Mouse (Mus musculus) neural tube, embryonic 10.5 days (tissue): ENCODE data around the gene Mcidas.
"Not testable (repeated sequence)": the region's sequence is repeated elsewhere in the genome, so short reads cannot be mapped to it uniquely, and the experiment has no call there.

Experiments
- DNase-seq: peaks from one replicate; pipeline ENCODE4 v3.0.0-alpha.2; 2017; ENCODE audit warnings: low spot score; ENCODE audit errors: extremely low spot score

Mcidas gene

GRCm38 (mm10) chr13:113012683-113013082 is 19.0 kb downstream of the Mcidas start:
- no peak for DNase-seq

DNA sequence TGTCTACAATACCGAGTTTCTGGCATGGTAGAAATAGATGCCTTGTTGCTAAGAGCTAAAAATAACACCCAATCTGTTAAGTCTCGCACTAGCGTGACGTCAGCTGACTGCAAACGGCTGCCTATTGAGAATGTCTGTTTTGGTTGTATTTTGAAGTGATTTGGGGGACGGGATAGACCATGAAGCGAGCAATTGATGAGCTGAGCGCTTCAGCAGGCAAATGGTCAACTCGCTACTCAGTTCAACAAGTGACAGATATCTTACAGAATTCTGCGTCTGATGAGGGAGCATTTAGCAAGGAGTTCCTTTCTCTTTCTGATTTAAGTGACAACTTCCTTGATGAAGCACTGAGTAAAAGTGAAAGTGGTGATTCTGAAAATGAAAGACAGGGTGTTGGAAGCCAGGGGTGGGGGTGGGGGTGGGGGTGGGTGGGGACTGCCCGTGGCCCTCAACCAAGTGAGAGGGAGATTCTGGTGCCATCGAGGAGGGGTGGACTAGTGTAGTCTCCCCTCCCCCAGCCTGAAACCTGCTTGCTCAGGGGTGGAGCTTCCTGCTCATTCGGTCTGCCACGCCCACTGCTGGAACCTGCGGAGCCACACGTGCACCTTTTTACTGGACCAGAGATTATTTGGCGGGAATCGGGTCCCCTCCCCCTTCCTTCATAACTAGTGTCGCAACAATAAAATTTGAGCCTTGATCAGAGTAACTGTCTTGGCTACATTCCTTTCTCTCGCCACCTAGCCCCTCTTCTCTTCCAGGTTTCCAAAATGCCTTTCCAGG is 19.7 kb downstream of the Mcidas start:
- DNase-seq: not testable (repeated sequence)

DNA sequence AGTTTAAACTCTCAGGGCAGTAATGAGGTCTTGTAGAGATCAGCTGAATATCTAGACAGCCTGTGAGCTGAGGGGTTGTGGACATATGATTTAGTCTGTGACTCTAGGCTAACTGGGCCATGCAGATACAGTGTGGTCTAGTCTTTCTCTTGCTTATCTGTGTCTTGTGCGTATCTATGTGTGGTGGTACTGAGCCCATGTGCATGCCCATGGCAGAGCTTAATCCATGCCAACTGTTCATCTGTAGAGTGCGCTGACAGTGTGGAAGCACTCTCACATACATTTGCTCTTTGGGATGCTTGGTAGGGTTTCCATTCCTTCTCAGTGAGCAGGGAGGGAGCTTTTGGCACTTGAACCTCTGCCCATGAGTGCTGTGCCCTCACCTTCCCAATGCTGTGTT is 27.9 kb downstream of the Mcidas start:
- no peak for DNase-seq

DNA sequence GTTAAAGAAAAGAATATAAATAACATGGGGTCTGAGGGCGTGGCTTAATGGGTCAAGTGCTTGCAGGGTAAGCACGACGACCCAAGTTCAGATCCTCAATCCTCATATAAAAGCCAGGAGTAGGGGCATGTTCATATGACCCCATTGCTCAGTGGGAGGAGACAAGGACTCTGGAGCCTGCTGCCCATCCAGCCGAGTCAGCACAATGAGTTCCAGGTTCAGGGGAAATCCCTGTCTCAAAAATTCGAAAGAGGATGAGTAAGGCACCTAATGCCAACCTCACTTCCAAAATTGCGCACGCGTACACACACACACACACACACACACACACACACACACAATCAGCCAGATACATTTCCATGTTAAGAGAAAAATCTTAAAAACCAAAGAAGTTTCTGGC is 28.8 kb downstream of the Mcidas start:
- no peak for DNase-seq

- no peak for DNase-seq
Measured at GRCm38 (mm10) chr13:113023274-113024143, 29.9 kb downstream of the Mcidas start.

GRCm38 (mm10) chr13:113031351-113031750 is 37.7 kb downstream of the Mcidas start:
- DNase-seq: no peak

DNA sequence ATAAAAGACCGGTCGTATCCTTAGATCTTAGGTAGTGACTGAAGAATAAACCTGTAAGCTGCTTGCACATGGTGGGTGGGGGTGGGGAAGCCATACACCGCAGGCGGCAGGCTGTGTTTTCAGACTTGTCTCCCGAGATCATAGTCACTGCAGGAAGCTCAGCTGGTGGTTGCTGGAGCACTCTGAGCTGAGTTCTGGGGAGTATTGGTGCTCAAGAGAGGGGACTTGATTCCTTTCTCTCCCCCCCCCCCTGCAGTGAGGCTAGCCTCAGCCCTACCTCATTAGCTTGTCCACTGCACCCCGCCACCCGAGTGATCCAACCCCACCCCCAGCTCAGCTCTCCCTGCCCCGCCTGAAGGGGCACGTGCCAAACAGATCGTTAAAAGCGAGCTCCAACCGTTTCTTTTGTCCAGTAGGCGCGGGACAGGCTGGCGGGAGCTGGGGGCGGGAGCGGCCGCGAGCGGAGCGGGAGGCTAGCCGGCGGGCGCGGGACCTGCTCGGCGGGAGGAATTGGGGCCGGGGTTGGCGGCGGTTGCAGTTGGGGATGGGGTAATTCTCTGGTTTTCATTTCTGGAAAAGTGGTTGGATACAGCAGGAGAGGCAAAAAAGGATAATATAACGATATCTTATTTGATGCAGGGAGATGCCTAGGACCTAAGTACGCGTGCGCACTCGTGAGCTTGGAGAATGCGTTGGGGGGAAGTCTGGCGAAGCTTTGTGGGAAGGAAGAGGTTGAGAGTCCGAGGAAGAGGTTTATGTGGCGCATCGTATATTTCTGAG is 38.3 kb downstream of the Mcidas start:
- peak; percentile 81 for DNase-seq

DNA sequence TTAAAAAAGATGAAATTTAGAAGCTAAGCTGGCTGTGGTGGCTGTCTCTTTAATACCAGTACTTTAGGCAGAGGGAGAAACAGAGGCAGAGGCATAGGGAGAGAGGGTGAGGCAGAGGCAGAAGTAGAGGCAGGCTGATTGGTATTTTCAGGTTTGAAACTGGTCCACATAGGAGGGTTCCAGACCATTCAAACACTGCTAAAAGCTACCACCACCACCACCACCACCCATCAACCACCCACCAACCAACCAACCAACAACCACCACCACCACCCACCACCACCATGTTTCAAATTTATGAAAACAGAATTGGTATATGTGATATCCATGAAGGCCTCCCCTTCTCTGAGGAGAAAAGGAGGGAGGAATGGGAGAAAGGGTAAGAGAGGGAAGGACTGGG is 39.2 kb downstream of the Mcidas start:
- DNase-seq: no peak

DNA sequence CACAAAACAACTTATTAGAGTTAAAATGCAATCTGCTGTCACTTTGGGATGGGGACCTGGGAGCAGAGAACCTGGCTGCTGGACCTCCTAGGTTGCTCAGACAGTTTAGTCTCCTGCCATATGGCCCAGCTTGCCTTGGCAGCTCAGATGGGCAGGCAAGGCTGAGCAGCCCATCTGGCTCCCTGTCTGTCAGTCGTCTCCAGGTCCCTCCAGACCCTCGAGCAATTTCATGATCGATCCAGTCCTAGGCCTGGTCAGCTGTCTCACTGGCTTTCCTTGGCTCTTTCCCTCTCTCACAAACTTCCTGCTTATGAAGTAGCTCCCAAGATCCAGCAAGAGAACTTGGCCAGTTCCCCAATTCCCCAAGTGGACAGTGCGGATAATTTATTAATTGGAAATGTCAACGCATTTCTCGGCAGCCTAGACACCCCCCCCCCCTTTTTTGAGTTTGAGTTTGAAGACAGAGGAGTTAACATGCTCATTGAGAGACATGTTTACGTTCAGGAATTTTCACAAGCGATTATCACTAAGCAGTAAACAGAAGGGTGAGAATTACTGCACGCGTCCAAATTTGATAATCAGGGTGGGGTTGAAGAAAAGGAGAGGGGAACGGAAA is 40.7 kb downstream of the Mcidas start:
- DNase-seq: peak; percentile 43

- DNase-seq: peak; percentile 57
Measured at GRCm38 (mm10) chr13:113034950-113035421, 41.3 kb downstream of the Mcidas start, which contains the start of gene Cdc20b. Cdc20b (plus strand) TSS chr13:113035111.

- peak; percentile 70 for DNase-seq
Measured at GRCm38 (mm10) chr13:113035852-113036251, 42.2 kb downstream of the Mcidas start.

DNA sequence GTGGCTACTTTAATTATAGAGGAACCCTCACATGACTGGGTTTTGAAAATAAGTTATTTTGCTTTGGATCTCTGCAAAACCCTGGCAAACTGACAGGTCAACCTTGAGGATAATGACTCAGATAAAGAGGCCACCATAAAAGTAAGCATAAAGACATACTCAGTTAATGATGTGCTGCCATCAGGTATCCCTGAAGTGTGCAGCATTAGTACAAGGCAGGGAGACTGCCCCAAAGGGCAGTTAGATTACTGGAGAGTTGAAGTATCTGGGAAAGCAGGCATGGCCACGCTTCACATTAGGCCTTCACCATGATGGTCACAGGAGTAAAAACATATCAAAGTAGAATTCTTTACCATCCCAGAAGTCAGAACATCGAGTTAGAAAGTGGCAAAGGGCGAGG is 51.2 kb downstream of the Mcidas start:
- no peak for DNase-seq

GRCm38 (mm10) chr13:113045458-113046110 is 51.9 kb downstream of the Mcidas start:
- DNase-seq: no peak

DNA sequence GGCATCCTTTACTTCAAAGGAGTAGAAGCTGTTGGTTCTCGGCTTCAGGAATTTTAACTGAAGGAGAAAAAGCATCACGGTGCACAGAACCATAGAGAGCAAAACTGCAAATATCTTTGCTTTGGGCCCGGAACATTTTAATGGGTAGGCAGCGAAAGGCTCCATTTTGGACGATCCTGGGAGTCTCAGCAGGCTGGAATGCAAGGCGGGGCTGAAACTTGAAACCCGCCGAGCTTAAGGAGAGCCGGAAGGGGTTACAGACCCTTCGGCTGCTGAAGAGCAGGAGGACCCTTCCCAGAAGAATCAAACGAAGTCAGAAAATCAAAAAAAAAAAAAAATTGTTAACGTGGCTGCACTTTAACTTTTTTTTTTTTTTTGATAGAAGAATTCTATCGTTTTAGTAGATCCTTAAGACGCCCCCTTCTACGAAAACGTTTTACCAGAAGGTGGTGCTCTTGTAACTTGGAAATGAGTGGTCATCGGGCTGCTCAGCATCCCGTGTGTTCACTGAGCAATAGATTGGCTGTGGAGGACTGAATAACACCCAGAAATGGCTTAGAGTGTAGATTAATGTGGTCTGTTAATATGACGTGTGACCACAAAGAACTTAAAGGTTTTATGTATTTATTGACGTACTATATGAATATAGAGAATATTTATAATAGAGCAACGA is 52.7 kb downstream of the Mcidas start, which contains the start of gene Gpx8:
Gene Gpx8 (minus strand): TSS at position 200 of the 673 bp plus-strand sequence.
- DNase-seq: peak; percentile 76

DNA sequence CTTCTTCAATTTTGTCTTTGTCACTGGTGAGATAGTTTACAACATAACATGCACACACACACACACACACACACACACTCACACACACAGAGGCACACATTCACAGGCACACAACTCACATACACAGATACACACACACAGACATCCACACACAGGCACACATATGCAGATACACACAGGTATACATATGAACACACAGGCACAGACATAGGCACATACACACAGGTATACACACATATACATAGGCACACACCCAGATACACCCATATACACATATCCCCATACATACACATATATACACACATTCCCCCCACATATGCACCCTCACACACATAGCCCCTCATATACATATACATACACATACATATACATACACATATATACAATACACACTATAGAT is 53.4 kb downstream of the Mcidas start:
- no peak for DNase-seq

DNA sequence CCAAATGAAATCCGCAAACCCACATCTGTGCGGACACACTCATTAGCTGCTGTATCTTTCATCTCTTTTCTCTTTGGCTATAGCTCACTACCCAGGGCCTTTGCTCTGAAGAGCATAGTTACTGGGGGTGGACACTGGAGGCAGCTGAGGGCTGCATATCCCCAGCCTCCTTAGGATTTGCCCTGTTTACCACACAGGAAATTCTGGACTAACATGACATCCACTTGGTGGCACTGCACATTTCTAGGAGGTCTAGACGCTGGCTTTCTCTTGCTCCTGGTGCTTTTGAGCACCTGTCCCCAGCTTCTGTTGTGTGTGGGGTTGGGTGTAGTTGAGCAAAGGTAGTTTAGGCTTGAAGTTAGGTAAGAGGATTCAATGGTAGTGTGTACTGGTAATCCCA is 54.0 kb downstream of the Mcidas start:
- DNase-seq: no peak
